Mouse (Mus musculus) CH12.LX (cell line): ENCODE measurements around the gene Pdzd2. TPM values are rescaled to one million over a fixed set of nuclear protein-coding genes. Genes with fewer than 3 reads are reported as not detected.

Source experiments
- DNase-seq: peaks from one replicate; pipeline ENCODE4 v3.0.0-alpha.2; 2013; ENCODE audit errors: extremely low read depth
- H3K27ac ChIP-seq: 2 replicates; pipeline ENCODE4 v1.5.1; 2012; ENCODE audit warnings: low read depth, mild to moderate bottlenecking, control low read depth, moderate library complexity; ENCODE audit not compliant: insufficient read depth
- H3K27me3 ChIP-seq: replicated peaks from 2 replicates; pipeline ENCODE3; 2012; ENCODE audit warnings: inconsistent platforms
- H3K36me3 ChIP-seq, 2 experiments: replicated peaks in 1 of 2; 2 replicates each; pipeline versions ENCODE3 to v1.6.1; 2012; ENCODE audit warnings: inconsistent platforms in 1 of 2, low read length in 1 of 2, mild to moderate bottlenecking in 1 of 2, mixed read lengths in 1 of 2, moderate library complexity in 1 of 2; ENCODE audit not compliant: control insufficient read depth in 1 of 2, insufficient read depth in 1 of 2
- H3K4me1 ChIP-seq, 2 experiments: 2 replicates each; pipeline ENCODE4 v1.6.1; 2012; ENCODE audit warnings: inconsistent platforms in 1 of 2, moderate library complexity in 1 of 2; ENCODE audit not compliant: insufficient read depth in 2 of 2, control insufficient read depth in 1 of 2
- H3K4me2 ChIP-seq: 2 replicates; pipeline ENCODE4 v1.6.1; 2012; ENCODE audit warnings: low read depth, mild to moderate bottlenecking, control low read depth; ENCODE audit not compliant: poor library complexity, insufficient read depth, severe bottlenecking
- H3K4me3 ChIP-seq, 3 experiments: fragments of 150-350 bp in 1 of 3; sonication (generic) in 1 of 3; replicated peaks in 1 of 3; 2 replicates each; pipeline versions ENCODE3 to v1.5.1; 2011 to 2012; ENCODE audit warnings: low read depth in 2 of 3, low read length in 2 of 3, mild to moderate bottlenecking in 2 of 3, moderate library complexity in 2 of 3, control low read depth in 1 of 3, improper control_type of control experiment in 1 of 3, inconsistent platforms in 1 of 3, mixed read lengths in 1 of 3; ENCODE audit not compliant: poor library complexity in 1 of 3
- H3K79me2 ChIP-seq: replicated peaks from 2 replicates; pipeline ENCODE4 v1.6.1; 2012; ENCODE audit warnings: mild to moderate bottlenecking, moderate library complexity; ENCODE audit not compliant: control insufficient read depth, poor library complexity, insufficient read depth, severe bottlenecking; ENCODE audit errors: extremely low read depth
- H3K9ac ChIP-seq: 2 replicates; pipeline ENCODE4 v1.6.1; 2012; ENCODE audit warnings: low read depth, mild to moderate bottlenecking, control low read depth, moderate library complexity; ENCODE audit not compliant: insufficient read depth
- H3K9me3 ChIP-seq: replicated peaks from 2 replicates; pipeline ENCODE3; 2012; ENCODE audit warnings: low read length, inconsistent platforms, mixed read lengths
- BHLHE40 ChIP-seq: IDR thresholded peaks from 2 replicates; pipeline ENCODE4 v1.6.1; 2011; ENCODE audit warnings: mild to moderate bottlenecking, low read depth, low read length, improper control_type of control experiment
- EP300 ChIP-seq: IDR thresholded peaks from 2 replicates; pipeline ENCODE4 v1.6.1; 2011; ENCODE audit warnings: low read length, improper control_type of control experiment
- ETS1 ChIP-seq: conservative IDR thresholded peaks from 2 replicates; pipeline ENCODE4 v1.6.1; 2012; ENCODE audit warnings: low read depth, mild to moderate bottlenecking, inconsistent platforms, low read length, improper control_type of control experiment, moderate library complexity
- GABPA ChIP-seq: IDR thresholded peaks from 2 replicates; pipeline ENCODE4 v1.6.1; 2012; ENCODE audit warnings: low read depth, low read length, improper control_type of control experiment, inconsistent platforms; ENCODE audit not compliant: insufficient replicate concordance
- HCFC1 ChIP-seq: IDR thresholded peaks from 2 replicates; pipeline ENCODE4 v1.6.1; 2012; ENCODE audit warnings: low read depth, mild to moderate bottlenecking, inconsistent platforms, low read length, improper control_type of control experiment
- IRF4 ChIP-seq: IDR thresholded peaks from 2 replicates; pipeline ENCODE4 v1.6.1; 2014; ENCODE audit warnings: low read depth, mild to moderate bottlenecking, inconsistent platforms, low read length, improper control_type of control experiment
- JUN ChIP-seq: IDR thresholded peaks from 2 replicates; pipeline ENCODE4 v1.6.1; 2011; ENCODE audit warnings: low read depth, mild to moderate bottlenecking, low read length, improper control_type of control experiment, moderate library complexity; ENCODE audit not compliant: insufficient read depth
- JUND ChIP-seq: conservative IDR thresholded peaks from 2 replicates; pipeline ENCODE4 v1.6.1; 2011; ENCODE audit warnings: low read depth, low read length, improper control_type of control experiment
- KAT2A ChIP-seq: IDR thresholded peaks from 2 replicates; pipeline ENCODE4 v1.6.1; 2012; ENCODE audit warnings: low read length, improper control_type of control experiment, inconsistent platforms; ENCODE audit not compliant: insufficient replicate concordance
- MAFK ChIP-seq: IDR thresholded peaks from 2 replicates; pipeline ENCODE4 v1.6.1; 2011; ENCODE audit warnings: low read length, improper control_type of control experiment; ENCODE audit not compliant: insufficient replicate concordance
- MAX ChIP-seq: IDR thresholded peaks from 2 replicates; pipeline ENCODE4 v1.6.1; 2011; ENCODE audit warnings: low read length, improper control_type of control experiment
- MEF2A ChIP-seq: IDR thresholded peaks from 2 replicates; pipeline ENCODE4 v1.6.1; 2014; ENCODE audit warnings: low read depth, mild to moderate bottlenecking, inconsistent platforms, low read length, improper control_type of control experiment, borderline replicate concordance
- MXI1 ChIP-seq: IDR thresholded peaks from 2 replicates; pipeline ENCODE4 v1.6.1; 2011; ENCODE audit warnings: mild to moderate bottlenecking, low read depth, low read length, improper control_type of control experiment
- MYC ChIP-seq: IDR thresholded peaks from 2 replicates; pipeline ENCODE4 v1.6.1; 2011; ENCODE audit warnings: low read depth, mild to moderate bottlenecking, improper control_type of control experiment, low read length
- NELFE ChIP-seq: IDR thresholded peaks from 2 replicates; pipeline ENCODE4 v1.6.1; 2011; ENCODE audit warnings: low read depth, low read length, improper control_type of control experiment
- NRF1 ChIP-seq: IDR thresholded peaks from 2 replicates; pipeline ENCODE4 v1.6.1; 2014; ENCODE audit warnings: low read depth, mild to moderate bottlenecking, inconsistent platforms, low read length, improper control_type of control experiment, moderate library complexity
- PAX5 ChIP-seq: IDR thresholded peaks from 2 replicates; pipeline ENCODE4 v1.6.1; 2012; ENCODE audit warnings: low read length, inconsistent platforms, mixed read lengths
- SMC3 ChIP-seq: IDR thresholded peaks from 2 replicates; pipeline ENCODE4 v1.6.1; 2011; ENCODE audit warnings: low read depth, low read length, improper control_type of control experiment
- USF1 ChIP-seq: IDR thresholded peaks from 2 replicates; pipeline ENCODE4 v1.6.1; 2014; ENCODE audit warnings: low read depth, mild to moderate bottlenecking, inconsistent platforms, low read length, improper control_type of control experiment
- USF2 ChIP-seq: conservative IDR thresholded peaks from 2 replicates; pipeline ENCODE4 v1.6.1; 2011; ENCODE audit warnings: low read depth, low read length, improper control_type of control experiment
- ZC3H11A ChIP-seq: IDR thresholded peaks from 2 replicates; pipeline ENCODE4 v1.6.1; 2012; ENCODE audit warnings: low read depth, mild to moderate bottlenecking, inconsistent platforms, low read length, improper control_type of control experiment
- ZMIZ1 ChIP-seq: IDR thresholded peaks from 2 replicates; pipeline ENCODE4 v1.6.1; 2012; ENCODE audit warnings: low read depth, mild to moderate bottlenecking, inconsistent platforms, low read length, improper control_type of control experiment
- ZNF384 ChIP-seq: IDR thresholded peaks from 2 replicates; pipeline ENCODE4 v1.6.1; 2012; ENCODE audit warnings: low read depth, low read length, improper control_type of control experiment, inconsistent platforms
- dilution Hi-C: fragments of 300-500 bp; cut with MboI; formaldehyde crosslinking; loops from 2 replicates; pipeline ENCODE4 v1.14.3; 2020; ENCODE audit warnings: low sequenced_read_pairs; ENCODE audit not compliant: extremely low pct_unique_long_range_greater_than_20kb, extremely low pct_ligation_motif_present
- in situ Hi-C: fragments of 300-500 bp; cut with MboI; formaldehyde crosslinking; loops from 3 replicates; pipeline ENCODE4 v1.14.3; 2019; ENCODE audit warnings: low sequenced_read_pairs, low pct_ligation_motif_present, low pct_unique_long_range_greater_than_20kb, mixed read lengths
- polyA plus RNA-seq: library from polyadenylated mRNA; unstranded; fragments of >175 nt; gene quantifications from 2 replicates; pipeline ENCODE4 v1.2.1, GENCODE M21; 2012; ENCODE audit warnings: low read depth; ENCODE audit not compliant: insufficient read length
- total RNA-seq, 2 experiments: library from RNA; depleted of rRNA; stranded (reverse); fragments of 300-350 nt in 1 of 2; fragments of >200 nt in 1 of 2; gene quantifications; 2 replicates each; pipeline ENCODE4 v1.2.3; 2012 to 2014

Pdzd2 gene
- total and polyA plus RNA-seq, 3 experiments: 0.04 to 0.24 (median 0.17) TPM

DNA sequence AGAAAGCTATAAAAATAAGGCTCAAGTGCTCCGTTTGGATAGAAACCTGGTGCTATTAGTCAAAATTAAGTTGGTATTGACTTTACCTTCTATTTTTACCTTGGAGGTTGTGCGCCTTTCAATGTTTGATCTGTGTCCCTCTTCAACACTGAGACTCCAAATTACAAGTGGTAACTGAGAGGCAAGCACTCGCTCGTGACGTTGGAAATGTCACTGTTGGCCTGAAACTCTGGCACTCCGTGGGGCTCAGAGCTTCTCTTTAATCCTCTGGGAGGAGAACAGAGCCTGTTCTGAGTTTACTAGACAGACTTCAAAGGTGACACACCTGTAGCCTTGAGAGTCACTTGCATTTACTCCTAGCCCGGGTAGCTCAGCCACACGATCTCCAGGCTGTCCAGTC is 120.5 kb downstream of the Pdzd2 start:
- DNase-seq: no peak
- in situ Hi-C loops: loop anchor here (5.0 kb wide), 1 partner anchor 38 kb away; no protein-coding TSS in a partner anchor
- Histone ChIP-seq H3K79me2 (no peaks in the 10 kb centered on the region), H3K4me3 (no peak overlapping the region)
- no peak for TF ChIP-seq USF2
- TF ChIP-seq GABPA: no peak
- no peak for TF ChIP-seq MEF2A
- no peak for TF ChIP-seq EP300
- no peak for TF ChIP-seq MAFK
- TF ChIP-seq MXI1: no peak
- TF ChIP-seq PAX5: no peak
- TF ChIP-seq NRF1: no peak
- TF ChIP-seq NELFE: no peak
- TF ChIP-seq JUN: no peak
- no peak for TF ChIP-seq JUND
- TF ChIP-seq KAT2A: no peak
- TF ChIP-seq, all 38 proteins: peak for 0
- H3K9me3 ChIP-seq: peaks cover 8% of the 10 kb centered on the region
- H3K4me1 ChIP-seq: peaks cover 10 to 26% of the 10 kb centered on the region in 2 experiments
- H3K36me3 ChIP-seq: no peaks in the 10 kb centered on the region
- dilution Hi-C loops: no loop called here
- H3K27me3 ChIP-seq: peaks cover 2% of the 10 kb centered on the region
- H3K4me2 ChIP-seq: no peak overlapping the region
- no peak overlapping the region for H3K27ac ChIP-seq
- H3K9ac ChIP-seq: no peak overlapping the region

DNA sequence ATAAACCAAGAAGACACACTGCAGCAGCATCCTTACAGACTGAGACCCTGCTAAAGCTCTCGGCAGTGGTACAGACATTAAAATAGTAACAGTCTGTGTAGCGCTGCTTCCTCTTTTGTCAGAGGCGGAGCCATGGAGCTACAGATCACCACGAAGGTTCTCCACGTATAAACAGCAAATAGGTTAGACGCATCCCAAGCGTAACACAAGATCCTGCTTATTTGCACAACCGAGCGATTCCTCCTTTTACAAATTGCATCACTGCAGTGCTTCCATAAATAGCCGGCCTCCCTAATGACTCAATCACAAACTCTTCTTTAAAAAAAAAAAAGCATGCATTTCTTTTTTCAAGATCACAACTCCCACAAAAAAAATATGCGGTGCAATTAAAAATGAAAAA is 122.1 kb downstream of the Pdzd2 start:
- peaks cover 2% of the 10 kb centered on the region for H3K27me3 ChIP-seq
- peak overlapping the region; percentile 80 for H3K4me2 ChIP-seq
- H3K27ac ChIP-seq: no peak overlapping the region
- dilution Hi-C loops (no loop called here), in situ Hi-C loops (loop anchor here (5.0 kb wide), 1 partner anchor 40 kb away; no protein-coding TSS in a partner anchor)
- DNase-seq: peak; percentile 69
- H3K9ac ChIP-seq: no peak overlapping the region
- H3K36me3 ChIP-seq: no peaks in the 10 kb centered on the region
- TF ChIP-seq MYC: no peak
- TF ChIP-seq MXI1: no peak
- TF ChIP-seq ZMIZ1: no peak
- TF ChIP-seq BHLHE40: no peak
- no peak for TF ChIP-seq ZC3H11A
- no peak for TF ChIP-seq JUND
- 0 out of 2 replicates have a peak, but pooled peaks have one; percentile 1 for TF ChIP-seq SMC3
- no peak for TF ChIP-seq ETS1
- TF ChIP-seq MEF2A: peak; percentile 55; the same call in 1 of the 2 replicates
- no peak for TF ChIP-seq USF1
- TF ChIP-seq HCFC1: 0 out of 2 replicates have a peak, but pooled peaks have one; percentile 8
- no peak for TF ChIP-seq GABPA
- no peak for TF ChIP-seq USF2
- TF ChIP-seq NELFE: 0 out of 2 replicates have a peak, but pooled peaks have one; percentile 18
- TF ChIP-seq MAX: peak; percentile 5; the same call in 1 of the 2 replicates
- no peak for TF ChIP-seq MAFK
- TF ChIP-seq PAX5: no peak
- TF ChIP-seq IRF4: peak; percentile 18; the same call in 1 of the 2 replicates
- TF ChIP-seq ZNF384: peak; percentile 69
- TF ChIP-seq KAT2A: no peak
- H3K9me3 ChIP-seq: no peaks in the 10 kb centered on the region
- H3K79me2 ChIP-seq: no peaks in the 10 kb centered on the region
- peak overlapping the region in 1 of 3 experiments; percentile 26 for H3K4me3 ChIP-seq
- H3K4me1 ChIP-seq: peaks cover 10 to 26% of the 10 kb centered on the region in 2 experiments
